Mouse (Mus musculus): ENCODE measurements around the gene Hoxb3. TPM values are rescaled to one million over a fixed set of nuclear protein-coding genes. Genes with fewer than 3 reads are reported as not detected.

Gene Hoxb3
- total RNA-seq, 1 experiment from 2014 or later, result 0.70 TPM

- no peak for ATAC-seq (ENCODE audit: extremely low read depth, insufficient number of reproducible peaks, low FRiP score, poor library complexity, severe bottlenecking)
Observed at GRCm38 (mm10) chr11:96300354-96301063, 22.6 kb upstream of the Hoxb3 start.

GRCm38 (mm10) chr11:96301064-96301431, 22.1 kb upstream of the Hoxb3 start:
- ATAC-seq (ENCODE audit: extremely low read depth, insufficient number of reproducible peaks, low FRiP score, poor library complexity, severe bottlenecking), result no peak

GRCm38 (mm10) chr11:96301837-96302236, 21.3 kb upstream of the Hoxb3 start:
- ATAC-seq (ENCODE audit: extremely low read depth, insufficient number of reproducible peaks, low FRiP score, poor library complexity, severe bottlenecking), result no peak

GRCm38 (mm10) chr11:96302381-96303150, 20.6 kb upstream of the Hoxb3 start:
- ATAC-seq (ENCODE audit: extremely low read depth, insufficient number of reproducible peaks, low FRiP score, poor library complexity, severe bottlenecking), result no peak

- ATAC-seq (ENCODE audit: extremely low read depth, insufficient number of reproducible peaks, low FRiP score, poor library complexity, severe bottlenecking), result 0 out of 2 replicates have a peak, but pooled peaks have one; percentile 30
Observed at GRCm38 (mm10) chr11:96303151-96304099, 19.7 kb upstream of the Hoxb3 start, which contains the start of gene Hoxb5. TSS of gene Hoxb5 (plus strand) at chr11:96303336.

- no peak for ATAC-seq (ENCODE audit: extremely low read depth, insufficient number of reproducible peaks, low FRiP score, poor library complexity, severe bottlenecking)
Observed at GRCm38 (mm10) chr11:96304381-96305195, 18.5 kb upstream of the Hoxb3 start.

GRCm38 (mm10) chr11:96305505-96306182, 17.5 kb upstream of the Hoxb3 start:
- no peak for ATAC-seq (ENCODE audit: extremely low read depth, insufficient number of reproducible peaks, low FRiP score, poor library complexity, severe bottlenecking)

- ATAC-seq (ENCODE audit: extremely low read depth, insufficient number of reproducible peaks, low FRiP score, poor library complexity, severe bottlenecking), result no peak
Observed at GRCm38 (mm10) chr11:96306183-96306907, 16.8 kb upstream of the Hoxb3 start.

- ATAC-seq (ENCODE audit: extremely low read depth, insufficient number of reproducible peaks, low FRiP score, poor library complexity, severe bottlenecking), result no peak
Observed at GRCm38 (mm10) chr11:96306908-96307269, 16.2 kb upstream of the Hoxb3 start.

GRCm38 (mm10) chr11:96308763-96309162, 14.4 kb upstream of the Hoxb3 start:
- no peak for ATAC-seq (ENCODE audit: extremely low read depth, insufficient number of reproducible peaks, low FRiP score, poor library complexity, severe bottlenecking)

GRCm38 (mm10) chr11:96309288-96309687, 13.8 kb upstream of the Hoxb3 start:
- no peak for ATAC-seq (ENCODE audit: extremely low read depth, insufficient number of reproducible peaks, low FRiP score, poor library complexity, severe bottlenecking)

- ATAC-seq (ENCODE audit: extremely low read depth, insufficient number of reproducible peaks, low FRiP score, poor library complexity, severe bottlenecking), result no peak
Observed at GRCm38 (mm10) chr11:96310183-96310938, 12.8 kb upstream of the Hoxb3 start.

- ATAC-seq (ENCODE audit: extremely low read depth, insufficient number of reproducible peaks, low FRiP score, poor library complexity, severe bottlenecking), result no peak
Observed at GRCm38 (mm10) chr11:96311097-96311496, 12.0 kb upstream of the Hoxb3 start.

- peak; percentile 82 for ATAC-seq (ENCODE audit: extremely low read depth, insufficient number of reproducible peaks, low FRiP score, poor library complexity, severe bottlenecking)
Observed at GRCm38 (mm10) chr11:96311520-96312417, 11.4 kb upstream of the Hoxb3 start.

GRCm38 (mm10) chr11:96313134-96313533, 10.0 kb upstream of the Hoxb3 start:
- ATAC-seq (ENCODE audit: extremely low read depth, insufficient number of reproducible peaks, low FRiP score, poor library complexity, severe bottlenecking), result no peak
